Mouse (Mus musculus): ENCODE measurements around the gene Fbxo31. TPM values are rescaled to one million over a fixed set of nuclear protein-coding genes. Genes with fewer than 3 reads are reported as not detected.
A peak's percentile ranks its signal among the peaks of the same experiment; 100 is the strongest.

The Fbxo31 gene
- 19.6 and 19.8 TPM in 2 replicates for polyA plus RNA-seq (2016; fragmentation: Nextera tagmentation; extraction: Ambion mirVana)

- peaks cover 60% of the 10 kb centered on the region for H3K4me1 ChIP-seq
- no peaks in the 10 kb centered on the region for H3K36me3 ChIP-seq
- ATAC-seq, result peak; percentile 89
- H3K9ac ChIP-seq, result peak within 1 kb of the TSS; percentile 85
- no peaks in the 10 kb centered on the region for H3K9me3 ChIP-seq (replicated peaks)
- H3K27me3 ChIP-seq (replicated peaks), result no peaks in the 10 kb centered on the region
- peak within 1 kb of the TSS; percentile 97 for H3K4me2 ChIP-seq
- peak within 1 kb of the TSS; percentile 86 for H3K4me3 ChIP-seq
- 2% methylated on average over 39 of the region's 63 CpGs for WGBS (ENCODE audit: insufficient replicate concordance)
- H3K27ac ChIP-seq, result peak within 1 kb of the TSS; percentile 85
Measured at GRCm38 (mm10) chr8:121578676-121579451, at the start of gene Fbxo31. Gene Fbxo31 (minus strand): TSS chr8:121578806.

DNA sequence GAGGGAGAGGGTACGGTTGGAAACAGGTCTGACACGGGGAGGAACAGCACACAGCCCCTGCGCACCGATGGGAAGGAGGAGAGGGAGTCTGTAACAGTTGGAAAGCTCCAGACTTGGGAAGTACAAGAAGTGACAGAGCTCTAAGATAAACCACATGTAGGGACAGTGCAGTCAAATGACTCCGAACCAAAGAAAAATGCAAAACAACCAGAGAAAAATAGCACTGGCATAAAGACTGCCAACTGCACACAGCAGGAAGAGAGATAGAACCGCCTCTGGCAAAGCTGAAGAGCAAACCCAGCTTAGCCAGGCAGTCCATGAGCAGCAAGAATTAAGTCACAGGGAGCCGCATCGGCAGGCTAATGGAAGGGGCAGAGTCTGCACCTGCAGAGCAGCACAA lies 44.4 kb upstream of the Fbxo31 start:
- Histone ChIP-seq H3K9me3 (replicated peaks) (no peaks in the 10 kb centered on the region), H3K9ac (no peak overlapping the region), H3K36me3 (peaks cover 3% of the 10 kb centered on the region; the same call in 1 of the 2 replicates), H3K4me2 (no peak overlapping the region), H3K4me1 (no peaks in the 10 kb centered on the region), H3K4me3 (no peak overlapping the region), H3K27ac (no peak overlapping the region), H3K27me3 (replicated peaks) (0 out of 2 replicates have a peak, but pooled peaks cover 4% of the 10 kb centered on the region)
- no peak for ATAC-seq
- 73% methylated on average over 8 of the region's 8 CpGs for WGBS (ENCODE audit: insufficient replicate concordance)

- Histone ChIP-seq H3K4me3 (no peak overlapping the region), H3K4me1 (no peaks in the 10 kb centered on the region), H3K4me2 (no peak overlapping the region), H3K27me3 (replicated peaks) (0 out of 2 replicates have a peak, but pooled peaks cover 4% of the 10 kb centered on the region), H3K36me3 (no peaks in the 10 kb centered on the region), H3K9ac (no peak overlapping the region), H3K27ac (no peak overlapping the region), H3K9me3 (replicated peaks) (no peaks in the 10 kb centered on the region)
- 48% methylated on average over 1 of the region's 1 CpGs for WGBS (ENCODE audit: insufficient replicate concordance)
- no peak for ATAC-seq
Measured at GRCm38 (mm10) chr8:121621879-121622278, 43.3 kb upstream of the Fbxo31 start.

DNA sequence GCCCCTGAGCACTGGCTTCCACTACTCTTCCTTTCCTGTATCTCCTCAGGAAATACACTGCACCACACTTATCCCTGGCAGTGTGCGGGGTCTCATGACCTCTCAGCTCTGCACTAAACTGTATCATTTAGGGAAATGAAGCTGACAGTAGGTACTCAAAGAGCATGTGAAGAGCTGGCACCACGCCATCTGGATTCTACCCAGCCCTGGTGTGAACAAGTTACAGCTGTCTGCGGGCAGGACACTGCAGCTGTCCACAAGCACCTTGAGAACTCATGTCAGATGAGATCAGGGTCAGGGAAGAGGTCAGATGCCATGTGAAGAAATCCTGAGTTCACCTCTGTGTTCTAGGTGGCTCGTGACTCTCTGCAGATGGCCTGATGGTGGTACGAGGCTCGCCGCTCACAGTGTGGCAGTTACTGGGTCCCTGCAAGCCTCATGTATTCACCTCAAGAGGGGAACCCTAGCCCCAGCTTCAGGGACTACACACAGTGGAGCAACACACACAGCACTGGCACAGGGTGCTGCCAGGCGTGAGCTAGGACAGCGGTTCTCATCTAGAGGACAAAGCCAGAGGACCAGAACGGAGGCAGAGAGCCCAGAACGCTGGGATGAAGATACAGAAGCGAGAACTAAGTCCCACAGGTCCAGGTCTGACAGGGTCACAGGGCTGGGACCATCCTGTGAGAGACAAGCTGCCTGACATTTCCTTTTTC lies 42.4 kb upstream of the Fbxo31 start:
- Histone ChIP-seq H3K4me3 (no peak overlapping the region), H3K4me1 (no peaks in the 10 kb centered on the region), H3K27ac (no peak overlapping the region), H3K9ac (no peak overlapping the region), H3K36me3 (no peaks in the 10 kb centered on the region), H3K4me2 (no peak overlapping the region), H3K9me3 (replicated peaks) (no peaks in the 10 kb centered on the region), H3K27me3 (replicated peaks) (0 out of 2 replicates have a peak, but pooled peaks cover 4% of the 10 kb centered on the region)
- no peak for ATAC-seq
- WGBS (ENCODE audit: insufficient replicate concordance), result 65% methylated on average over 12 of the region's 12 CpGs

DNA sequence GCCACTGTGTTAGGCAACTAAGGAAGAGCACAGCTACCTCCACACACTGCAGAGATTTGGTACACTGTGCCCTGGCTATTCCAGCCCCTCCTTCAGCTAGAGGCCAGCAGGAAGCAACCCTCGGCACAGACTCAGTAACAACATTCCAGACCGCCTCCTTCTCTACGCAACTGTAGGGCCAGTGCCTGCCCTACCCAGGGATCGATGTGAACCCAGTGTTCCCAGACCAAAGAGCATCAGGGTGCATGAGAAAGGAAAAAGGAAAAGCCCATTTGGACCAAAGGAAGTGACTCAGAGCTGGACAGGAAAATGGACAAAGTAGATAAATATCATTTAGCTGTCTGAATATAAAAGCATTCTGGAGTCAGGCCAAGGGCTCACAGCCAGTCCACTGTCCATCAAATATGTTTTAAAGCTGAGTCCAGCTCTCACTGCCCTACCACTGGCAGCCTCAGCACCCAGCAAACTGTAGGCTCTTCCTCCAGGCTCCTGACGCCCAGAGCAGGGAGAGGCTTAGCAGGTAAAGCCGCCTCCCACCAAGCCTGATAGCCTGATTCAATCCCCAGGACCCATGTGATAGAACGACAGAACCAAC lies 40.9 kb upstream of the Fbxo31 start:
- Histone ChIP-seq H3K4me2 (no peak overlapping the region), H3K27me3 (replicated peaks) (no peaks in the 10 kb centered on the region), H3K27ac (no peak overlapping the region), H3K36me3 (no peaks in the 10 kb centered on the region), H3K4me3 (no peak overlapping the region), H3K4me1 (no peaks in the 10 kb centered on the region), H3K9ac (no peak overlapping the region), H3K9me3 (replicated peaks) (no peaks in the 10 kb centered on the region)
- 46% methylated on average over 7 of the region's 7 CpGs for WGBS (ENCODE audit: insufficient replicate concordance)
- ATAC-seq, result peak; percentile 54

GRCm38 (mm10) chr8:121613419-121613818 lies 34.8 kb upstream of the Fbxo31 start:
- no peaks in the 10 kb centered on the region for H3K4me1 ChIP-seq
- no peak overlapping the region for H3K27ac ChIP-seq
- H3K9ac ChIP-seq, result no peak overlapping the region

GRCm38 (mm10) chr8:121609916-121610315 lies 31.3 kb upstream of the Fbxo31 start:
- H3K4me1 ChIP-seq, result no peaks in the 10 kb centered on the region
- H3K27ac ChIP-seq, result no peak overlapping the region
- H3K9ac ChIP-seq, result no peak overlapping the region
- ATAC-seq, result no peak
- H3K4me2 ChIP-seq, result no peak overlapping the region
- H3K36me3 ChIP-seq, result peaks cover 25% of the 10 kb centered on the region
- no peaks in the 10 kb centered on the region for H3K27me3 ChIP-seq (replicated peaks)
- H3K4me3 ChIP-seq, result no peak overlapping the region
- no peaks in the 10 kb centered on the region for H3K9me3 ChIP-seq (replicated peaks)
- WGBS (ENCODE audit: insufficient replicate concordance), result 80% methylated on average over 11 of the region's 11 CpGs

More at GRCm38 (mm10) chr8:121613419-121613818, 34.8 kb upstream of the Fbxo31 start:
- Histone ChIP-seq H3K4me3 (no peak overlapping the region), H3K9me3 (replicated peaks) (no peaks in the 10 kb centered on the region), H3K4me2 (no peak overlapping the region), H3K36me3 (peaks cover 5% of the 10 kb centered on the region), H3K27me3 (replicated peaks) (no peaks in the 10 kb centered on the region)
- ATAC-seq, result no peak

DNA sequence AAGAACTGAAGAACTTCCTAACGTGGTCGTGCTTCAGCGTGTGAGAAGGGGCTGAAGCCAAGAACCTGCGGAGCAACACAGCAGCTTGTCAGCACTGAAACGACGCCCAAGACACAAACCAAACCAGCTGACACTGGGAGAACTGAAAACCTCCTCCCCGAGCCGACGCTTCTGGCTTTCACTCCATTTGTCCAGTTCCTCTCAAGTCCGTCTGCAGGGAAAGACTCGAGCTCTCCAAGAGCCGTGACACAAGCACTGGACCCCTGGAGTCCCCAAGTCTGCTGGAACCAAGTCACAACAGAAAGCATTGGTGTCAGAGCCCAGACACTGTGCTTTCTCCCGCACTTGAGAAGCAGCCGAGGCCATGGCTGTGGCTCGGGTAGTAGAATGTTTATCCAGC lies 30.6 kb upstream of the Fbxo31 start:
- Histone ChIP-seq H3K4me2 (no peak overlapping the region), H3K36me3 (peaks cover 32% of the 10 kb centered on the region), H3K27ac (no peak overlapping the region), H3K4me1 (no peaks in the 10 kb centered on the region), H3K9ac (no peak overlapping the region), H3K9me3 (replicated peaks) (no peaks in the 10 kb centered on the region), H3K27me3 (replicated peaks) (no peaks in the 10 kb centered on the region), H3K4me3 (no peak overlapping the region)
- ATAC-seq, result no peak
- 77% methylated on average over 15 of the region's 15 CpGs for WGBS (ENCODE audit: insufficient replicate concordance)

DNA sequence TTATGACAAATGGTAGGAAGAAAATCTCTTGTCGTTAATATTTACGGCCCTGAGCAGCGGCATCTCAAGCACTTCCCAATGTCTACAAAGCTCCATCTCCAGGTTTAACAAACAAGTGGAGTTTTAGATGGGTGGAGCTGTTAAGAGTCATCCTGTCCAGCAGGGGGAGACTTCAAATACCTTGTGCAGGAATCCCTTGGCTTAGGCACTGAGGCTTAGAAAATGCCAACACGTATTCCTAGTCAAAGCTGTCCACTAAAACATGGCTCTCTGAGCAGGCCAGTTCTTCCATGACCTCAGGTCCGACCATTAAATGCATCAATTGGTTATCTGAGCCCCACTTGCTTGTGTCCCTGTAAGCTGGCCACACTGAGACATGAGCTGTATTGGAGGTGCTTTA lies 29.1 kb upstream of the Fbxo31 start:
- no peak overlapping the region for H3K4me3 ChIP-seq
- ATAC-seq, result no peak
- no peaks in the 10 kb centered on the region for H3K27me3 ChIP-seq (replicated peaks)
- H3K9me3 ChIP-seq (replicated peaks), result no peaks in the 10 kb centered on the region
- H3K4me1 ChIP-seq, result no peaks in the 10 kb centered on the region
- peaks cover 39% of the 10 kb centered on the region for H3K36me3 ChIP-seq
- no peak overlapping the region for H3K9ac ChIP-seq
- H3K27ac ChIP-seq, result no peak overlapping the region
- no peak overlapping the region for H3K4me2 ChIP-seq
- WGBS (ENCODE audit: insufficient replicate concordance), result 72% methylated on average over 5 of the region's 5 CpGs

- H3K27me3 ChIP-seq (replicated peaks), result no peaks in the 10 kb centered on the region
- no peaks in the 10 kb centered on the region for H3K9me3 ChIP-seq (replicated peaks)
- H3K4me3 ChIP-seq, result no peak overlapping the region
- H3K4me2 ChIP-seq, result no peak overlapping the region
- no peak overlapping the region for H3K9ac ChIP-seq
- no peaks in the 10 kb centered on the region for H3K4me1 ChIP-seq
- ATAC-seq, result no peak
- WGBS (ENCODE audit: insufficient replicate concordance), result 83% methylated on average over 12 of the region's 12 CpGs
- H3K36me3 ChIP-seq, result peaks cover 58% of the 10 kb centered on the region
- H3K27ac ChIP-seq, result no peak overlapping the region
Measured at GRCm38 (mm10) chr8:121603801-121604200, 25.2 kb upstream of the Fbxo31 start.

DNA sequence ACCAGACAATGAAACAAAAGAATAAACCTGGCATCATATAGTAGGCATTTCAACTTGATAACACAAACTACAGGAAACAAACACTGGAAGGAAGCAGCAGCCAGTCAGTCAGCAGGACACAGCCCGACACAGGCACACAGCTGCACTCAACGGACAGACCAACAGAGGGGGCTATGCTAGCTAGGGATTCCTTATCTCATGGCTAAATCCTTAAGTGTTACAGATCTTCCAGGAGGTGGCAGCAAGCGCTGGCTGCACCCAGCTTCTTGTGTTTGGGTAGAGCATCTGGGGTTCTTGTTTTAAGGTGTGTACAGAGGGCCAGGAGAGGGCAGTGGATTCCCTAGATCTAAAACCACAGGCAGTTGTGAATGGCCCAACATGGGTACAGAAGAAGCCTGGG lies 24.3 kb upstream of the Fbxo31 start:
- Histone ChIP-seq H3K4me3 (no peak overlapping the region), H3K4me2 (no peak overlapping the region), H3K9ac (no peak overlapping the region), H3K27ac (no peak overlapping the region), H3K9me3 (replicated peaks) (no peaks in the 10 kb centered on the region), H3K36me3 (peaks cover 57% of the 10 kb centered on the region), H3K4me1 (no peaks in the 10 kb centered on the region), H3K27me3 (replicated peaks) (no peaks in the 10 kb centered on the region)
- no peak for ATAC-seq
- 23% methylated on average over 3 of the region's 3 CpGs for WGBS (ENCODE audit: insufficient replicate concordance)

DNA sequence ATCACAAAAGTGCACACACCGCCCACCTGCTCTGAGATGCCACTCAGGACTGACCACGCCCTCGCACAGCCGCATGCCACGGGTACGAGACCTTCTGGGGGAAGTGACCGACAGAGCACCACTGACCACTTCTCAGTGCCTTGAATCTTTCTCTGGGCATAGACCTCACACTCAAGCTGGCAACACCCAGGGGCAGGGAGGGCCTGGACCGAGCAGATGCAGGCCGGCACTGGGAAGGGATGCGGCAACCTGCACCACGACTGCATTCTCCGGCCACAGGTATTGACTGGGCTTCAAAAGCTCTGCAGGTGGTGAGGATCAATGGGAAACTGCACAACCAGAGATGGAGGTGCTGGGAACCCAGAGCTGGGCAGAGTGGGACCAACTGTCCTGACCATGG lies 23.8 kb upstream of the Fbxo31 start:
- H3K4me3 ChIP-seq, result no peak overlapping the region
- H3K27me3 ChIP-seq (replicated peaks), result no peaks in the 10 kb centered on the region
- no peaks in the 10 kb centered on the region for H3K9me3 ChIP-seq (replicated peaks)
- 87% methylated on average over 12 of the region's 12 CpGs for WGBS (ENCODE audit: insufficient replicate concordance)
- peaks cover 58% of the 10 kb centered on the region for H3K36me3 ChIP-seq
- H3K4me2 ChIP-seq, result no peak overlapping the region
- H3K27ac ChIP-seq, result no peak overlapping the region
- no peak overlapping the region for H3K9ac ChIP-seq
- H3K4me1 ChIP-seq, result no peaks in the 10 kb centered on the region
- ATAC-seq, result no peak
